Mouse (Mus musculus) erythroblast, embryonic 14.5 days (primary cell): ENCODE measurements around the gene Aco1. TPM values are rescaled to one million over a fixed set of nuclear protein-coding genes. Genes with fewer than 3 reads are reported as not detected.

ENCODE experiments used
- H3K27me3 ChIP-seq: 2 replicates; pipeline ENCODE4 v1.6.1; 2012; ENCODE audit warnings: inconsistent platforms; ENCODE audit not compliant: control insufficient read depth
- H3K36me3 ChIP-seq: 2 replicates; pipeline ENCODE4 v1.6.1; 2012; ENCODE audit warnings: mild to moderate bottlenecking, inconsistent platforms; ENCODE audit not compliant: control insufficient read depth
- H3K4me1 ChIP-seq: 2 replicates; pipeline ENCODE4 v1.6.1; 2012; ENCODE audit warnings: inconsistent platforms; ENCODE audit not compliant: control insufficient read depth
- H3K4me3 ChIP-seq: replicated peaks from 2 replicates; pipeline ENCODE3; 2012; ENCODE audit warnings: moderate library complexity, mild to moderate bottlenecking, inconsistent platforms
- H3K9me3 ChIP-seq: 2 replicates; pipeline ENCODE4 v1.6.1; 2012; ENCODE audit warnings: low read length, inconsistent platforms, mixed read lengths; ENCODE audit not compliant: control insufficient read depth
- GATA1 ChIP-seq: IDR thresholded peaks from 2 replicates; pipeline ENCODE4 v1.6.1; 2012; ENCODE audit warnings: low read length, inconsistent platforms, mixed read lengths
- TAL1 ChIP-seq: IDR thresholded peaks from 3 replicates; pipeline ENCODE4 v1.6.1; 2012; ENCODE audit warnings: low read length, inconsistent platforms, mixed read lengths
- polyA plus RNA-seq: library from polyadenylated mRNA; stranded (reverse); fragments of >175 nt; gene quantifications from 2 replicates; pipeline ENCODE4 v1.2.3, GENCODE M21; 2012

Aco1 gene
- polyA plus RNA-seq, 1 experiment: 0.08 TPM

DNA sequence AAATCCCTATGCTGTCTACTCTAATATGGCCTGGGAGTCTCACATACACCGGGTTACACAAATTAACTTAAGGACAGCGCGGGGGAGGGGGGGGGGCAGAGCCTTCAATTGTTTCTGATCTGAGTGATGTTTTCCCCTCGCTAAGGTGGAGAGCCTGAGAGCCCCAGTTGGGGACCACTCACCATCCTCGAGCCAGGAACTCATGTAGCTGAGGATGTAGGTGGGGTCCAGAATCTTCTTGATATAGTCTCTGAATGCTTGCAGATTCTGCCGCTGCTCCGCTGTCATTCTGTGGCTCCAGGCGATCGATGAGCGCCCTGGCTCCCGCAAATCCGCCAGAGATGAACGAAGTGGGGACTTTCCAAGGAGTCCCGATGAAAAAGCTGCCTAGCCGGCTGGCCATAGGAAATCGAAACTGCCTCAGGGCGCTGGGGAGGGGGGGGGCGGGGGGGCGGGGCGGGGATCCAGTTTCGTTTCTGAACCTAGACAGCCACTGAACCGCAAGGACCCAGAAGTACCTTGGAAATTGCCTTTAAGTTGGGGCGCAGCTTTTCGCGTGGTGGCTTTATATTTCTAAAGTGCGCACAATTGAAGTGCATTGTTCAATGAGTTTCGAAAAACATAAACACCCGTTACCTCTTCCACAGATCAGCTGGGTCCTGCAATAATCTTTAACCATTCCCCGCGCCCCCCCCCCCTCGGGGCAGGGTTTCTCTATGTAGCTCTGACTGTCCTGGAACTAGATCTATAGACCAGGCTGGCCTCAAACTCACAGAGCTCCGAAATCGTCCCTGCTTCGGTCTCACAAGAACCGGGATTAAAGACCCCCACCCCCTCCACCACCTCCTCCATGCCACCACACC, 96.8 kb downstream of the Aco1 start, which contains the start of gene Ddx58:
Gene Ddx58 (minus strand): TSS at position 420 of the 863 bp plus-strand sequence.
- Histone ChIP-seq H3K4me3 (peak within 1 kb of the TSS; percentile 63), H3K36me3 (no peaks in the 10 kb centered on the region), H3K9me3 (no peaks in the 10 kb centered on the region), H3K4me1 (peaks cover 12% of the 10 kb centered on the region), H3K27me3 (peaks cover 5% of the 10 kb centered on the region)
- no peak for TF ChIP-seq TAL1
- no peak for TF ChIP-seq GATA1

GRCm38 (mm10) chr4:40240272-40240744, 97.4 kb downstream of the Aco1 start:
- no peak for TF ChIP-seq GATA1
- no peak for TF ChIP-seq TAL1
- peaks cover 5% of the 10 kb centered on the region for H3K27me3 ChIP-seq
- H3K4me3 ChIP-seq: peak overlapping the region; percentile 63
- peaks cover 12% of the 10 kb centered on the region for H3K4me1 ChIP-seq
- no peaks in the 10 kb centered on the region for H3K36me3 ChIP-seq
- H3K9me3 ChIP-seq: no peaks in the 10 kb centered on the region

GRCm38 (mm10) chr4:40241928-40242327, 99.0 kb downstream of the Aco1 start:
- H3K27me3 ChIP-seq: peaks cover 5% of the 10 kb centered on the region
- H3K4me1 ChIP-seq: peaks cover 12% of the 10 kb centered on the region
- no peak for TF ChIP-seq GATA1
- TF ChIP-seq TAL1: no peak
- no peaks in the 10 kb centered on the region for H3K36me3 ChIP-seq
- no peaks in the 10 kb centered on the region for H3K9me3 ChIP-seq
- no peak overlapping the region for H3K4me3 ChIP-seq

DNA sequence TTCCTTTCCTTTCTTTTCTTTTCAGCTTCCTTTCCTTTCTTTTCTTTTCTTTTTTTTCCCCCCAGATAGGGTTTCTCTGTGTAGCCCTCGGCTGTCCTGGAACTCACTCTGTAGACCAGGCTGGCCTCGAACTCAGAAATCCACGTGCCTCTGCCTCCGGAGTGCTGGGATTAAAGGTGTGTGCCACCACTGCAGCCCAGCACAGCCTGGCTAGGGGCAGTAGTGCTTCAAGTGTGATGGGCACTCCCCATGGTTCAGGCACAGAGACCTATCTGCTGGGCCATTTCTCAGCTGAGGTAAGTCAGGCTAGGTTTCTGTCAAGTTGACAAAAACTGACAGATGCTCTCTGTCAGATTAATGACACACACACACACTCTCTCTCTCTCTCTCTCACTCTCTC, 100.1 kb downstream of the Aco1 start:
- H3K27me3 ChIP-seq: peaks cover 5% of the 10 kb centered on the region
- H3K9me3 ChIP-seq: no peaks in the 10 kb centered on the region
- H3K4me3 ChIP-seq: no peak overlapping the region
- H3K4me1 ChIP-seq: peaks cover 12% of the 10 kb centered on the region
- no peaks in the 10 kb centered on the region for H3K36me3 ChIP-seq
- TF ChIP-seq GATA1 (no peak), TAL1 (no peak)

DNA sequence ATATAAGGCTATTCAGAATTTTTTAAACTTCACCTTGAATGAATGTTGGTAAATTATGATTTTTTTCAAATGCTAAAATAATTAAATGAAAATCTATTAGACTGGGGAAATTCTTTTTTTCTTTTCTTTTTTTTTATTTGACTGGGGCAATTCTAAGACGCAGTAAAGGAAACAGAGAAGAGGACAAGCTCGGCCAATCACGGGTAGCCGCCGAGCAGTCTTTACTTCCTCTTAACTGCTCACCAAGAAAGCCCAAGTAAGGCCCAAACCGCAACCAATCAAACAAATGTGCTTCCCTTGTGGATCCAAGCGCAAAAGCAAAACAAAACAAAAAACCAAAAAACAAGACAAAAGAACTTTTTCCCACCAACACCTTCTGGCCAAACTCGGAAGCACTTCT, 101.2 kb downstream of the Aco1 start:
- peaks cover 8% of the 10 kb centered on the region for H3K4me1 ChIP-seq
- no peak for TF ChIP-seq GATA1
- no peak for TF ChIP-seq TAL1
- peaks cover 2% of the 10 kb centered on the region for H3K27me3 ChIP-seq
- H3K36me3 ChIP-seq: no peaks in the 10 kb centered on the region
- H3K9me3 ChIP-seq: no peaks in the 10 kb centered on the region
- no peak overlapping the region for H3K4me3 ChIP-seq

Other genes with a start within 250 kb of the Aco1 start
- gene Ddx58, start 96.7 kb downstream of the Aco1 start, polyA plus RNA-seq: 0.01 TPM in 1 of 2 replicates, not detected in the other
- gene Smim27, start 126.5 kb downstream of the Aco1 start, polyA plus RNA-seq: 2.9 and 3.5 TPM in 2 replicates
- 0.28 and 0.29 TPM in 2 replicates for gene Topors, start 126.8 kb downstream of the Aco1 start, polyA plus RNA-seq
- gene Ndufb6, start 136.3 kb downstream of the Aco1 start, polyA plus RNA-seq: 27.9 and 35.5 TPM in 2 replicates